Mouse (Mus musculus): ENCODE results near the gene P4ha2. TPM values are rescaled to one million over a fixed set of nuclear protein-coding genes. Genes with fewer than 3 reads are reported as not detected.

P4ha2 gene
- total RNA-seq, 2 experiments from 2014 or later, result not detected

- ATAC-seq (ENCODE audit: poor library complexity, severe bottlenecking), result no peak
Observed at GRCm38 (mm10) chr11:54174877-54175276, 75.0 kb downstream of the P4ha2 start.

Other genes with a start within 250 kb of the P4ha2 start
- gene Gm12216, start 240.8 kb upstream of the P4ha2 start, total RNA-seq (2015), result 0.25 and 0.84 TPM in 2 replicates
- 0.70 TPM in 1 of 2 replicates, not detected in the other for gene Gm12216, start 240.8 kb upstream of the P4ha2 start, total RNA-seq (2017)
- 4.7 and 5.5 TPM in 2 replicates for gene Slc22a5, start 208.4 kb upstream of the P4ha2 start, total RNA-seq (2015)
- gene Slc22a5, start 208.4 kb upstream of the P4ha2 start, total RNA-seq (2017), result 4.6 and 6.6 TPM in 2 replicates
- 1.3 and 1.5 TPM in 2 replicates for gene Slc22a21, start 119.8 kb upstream of the P4ha2 start, total RNA-seq (2015)
- 0.44 and 0.77 TPM in 2 replicates for gene Slc22a21, start 119.8 kb upstream of the P4ha2 start, total RNA-seq (2017)
- 6.8 and 11.0 TPM in 2 replicates for gene Slc22a4, start 72.0 kb upstream of the P4ha2 start, total RNA-seq (2015)
- 8.0 and 8.5 TPM in 2 replicates for gene Slc22a4, start 72.0 kb upstream of the P4ha2 start, total RNA-seq (2017)
- gene Pdlim4, start 31.1 kb upstream of the P4ha2 start, total RNA-seq (2015), result 0.33 and 0.82 TPM in 2 replicates
- gene Pdlim4, start 31.1 kb upstream of the P4ha2 start, total RNA-seq (2017), result 0.77 and 3.9 TPM in 2 replicates
- not detected in 2 replicates for gene Csf2, start 149.6 kb downstream of the P4ha2 start, total RNA-seq (2015)
- gene Csf2, start 149.6 kb downstream of the P4ha2 start, total RNA-seq (2017), result not detected in 2 replicates
- gene Il3, start 167.2 kb downstream of the P4ha2 start, total RNA-seq (2015), result not detected in 2 replicates
- not detected in 2 replicates for gene Il3, start 167.2 kb downstream of the P4ha2 start, total RNA-seq (2017)
- gene Acsl6, start 203.7 kb downstream of the P4ha2 start, total RNA-seq (2015), result 0.31 and 1.3 TPM in 2 replicates
- 0.73 TPM in 1 of 2 replicates, not detected in the other for gene Acsl6, start 203.7 kb downstream of the P4ha2 start, total RNA-seq (2017)